In genomic region chr6:99265945-99266656, GRCm38 (mm10) we compare ENCODE assay signal across 8 mouse cellular contexts.
A peak's percentile ranks its signal among the peaks of the same experiment; 100 is the strongest.
DNase-seq lines count a peak whose midpoint lies in the region; ATAC-seq lines count a peak whose summit lies in the region.

No protein-coding gene starts in this region.

- intact Hi-C loops in heart, postnatal 25 days (cut with DNase I): loop anchor here (5.0 kb wide), 1 partner anchor 256 kb away; the partner anchor contains the start of gene Foxp1

- H3K27me3 ChIP-seq in embryonic facial prominence, embryonic 12.5 days: 0 out of 2 replicates have a peak, but pooled peaks cover 3% of the 10 kb centered on the region
- no peaks in the 10 kb centered on the region for H3K27me3 ChIP-seq in hindbrain, embryonic 11.5 days (ENCODE audit: control insufficient read depth, insufficient read depth, low read length)
- peaks cover 8% of the 10 kb centered on the region; the same call in 1 of the 2 replicates for H3K27me3 ChIP-seq in limb, embryonic 12.5 days
- 0 out of 2 replicates have a peak, but pooled peaks cover 4% of the 10 kb centered on the region for H3K27me3 ChIP-seq in midbrain, embryonic 10.5 days (ENCODE audit: low read depth, poor library complexity, severe bottlenecking)
- H3K27me3 ChIP-seq in stomach, embryonic 15.5 days (replicated peaks): no peaks in the 10 kb centered on the region

- H3K4me1 ChIP-seq in embryonic facial prominence, embryonic 12.5 days: peaks cover 82% of the 10 kb centered on the region
- H3K4me1 ChIP-seq in hindbrain, embryonic 11.5 days (replicated peaks; ENCODE audit: control insufficient read depth, insufficient read depth, low read length): peaks cover 15% of the 10 kb centered on the region
- H3K4me1 ChIP-seq in limb, embryonic 12.5 days (replicated peaks): peaks cover 74% of the 10 kb centered on the region
- H3K4me1 ChIP-seq in midbrain, embryonic 10.5 days: peaks cover 73% of the 10 kb centered on the region
- peaks cover 38% of the 10 kb centered on the region for H3K4me1 ChIP-seq in stomach, embryonic 15.5 days

- peak; percentile 31 to 52 for DNase-seq in heart, adult 18-20 months
- DNase-seq in heart, postnatal 25 days (ENCODE audit: low spot score): no peak
- peak; percentile 44 for DNase-seq in hindbrain, embryonic 11.5 days (ENCODE audit: low spot score)
- peak; percentile 44 for DNase-seq in midbrain, embryonic 10.5 days (ENCODE audit: low spot score)
- DNase-seq in ovary, adult 18-20 months (ENCODE audit: low spot score): no peak

- peak overlapping the region; percentile 68 for H3K27ac ChIP-seq in embryonic facial prominence, embryonic 12.5 days
- 0 out of 2 replicates have a peak overlapping the region, but pooled peaks have one; percentile 24 for H3K27ac ChIP-seq in hindbrain, embryonic 11.5 days (ENCODE audit: low read depth, low read length)
- peak overlapping the region; percentile 64 for H3K27ac ChIP-seq in limb, embryonic 12.5 days
- H3K27ac ChIP-seq in midbrain, embryonic 10.5 days (replicated peaks): peak overlapping the region; percentile 66
- H3K27ac ChIP-seq in stomach, embryonic 15.5 days: peak overlapping the region; percentile 85

- no peak for ATAC-seq in embryonic facial prominence, embryonic 12.5 days (ENCODE audit: insufficient number of reproducible peaks, insufficient read depth, low FRiP score, low TSS enrichment)
- ATAC-seq in hindbrain, embryonic 11.5 days (ENCODE audit: low FRiP score): no peak
- no peak for ATAC-seq in limb, embryonic 12.5 days (ENCODE audit: insufficient number of reproducible peaks, insufficient read depth, low FRiP score, low TSS enrichment, low read depth)
- ATAC-seq in stomach, embryonic 15.5 days (ENCODE audit: insufficient read depth, low FRiP score, low read depth): peak; percentile 54; the same call in 1 of the 2 replicates

- peak overlapping the region; percentile 18 for H3K4me2 ChIP-seq in embryonic facial prominence, embryonic 12.5 days (replicated peaks)
- peak overlapping the region; percentile 5; the same call in 1 of the 2 replicates for H3K4me2 ChIP-seq in hindbrain, embryonic 11.5 days (replicated peaks; ENCODE audit: low read depth, low read length)
- peak overlapping the region; percentile 11 for H3K4me2 ChIP-seq in limb, embryonic 12.5 days
- peak overlapping the region; percentile 42 for H3K4me2 ChIP-seq in stomach, embryonic 15.5 days

- no peaks in the 10 kb centered on the region for H3K36me3 ChIP-seq in embryonic facial prominence, embryonic 12.5 days
- no peaks in the 10 kb centered on the region for H3K36me3 ChIP-seq in hindbrain, embryonic 11.5 days (ENCODE audit: control insufficient read depth, insufficient read depth, low read length)
- H3K36me3 ChIP-seq in limb, embryonic 12.5 days: no peaks in the 10 kb centered on the region
- H3K36me3 ChIP-seq in midbrain, embryonic 10.5 days: no peaks in the 10 kb centered on the region
- H3K36me3 ChIP-seq in stomach, embryonic 15.5 days: no peaks in the 10 kb centered on the region

- H3K4me3 ChIP-seq in embryonic facial prominence, embryonic 12.5 days: no peak overlapping the region
- no peak overlapping the region for H3K4me3 ChIP-seq in hindbrain, embryonic 11.5 days (ENCODE audit: low read depth, low read length)
- H3K4me3 ChIP-seq in limb, embryonic 12.5 days (replicated peaks): no peak overlapping the region
- peak overlapping the region; percentile 29 for H3K4me3 ChIP-seq in midbrain, embryonic 10.5 days
- H3K4me3 ChIP-seq in stomach, embryonic 15.5 days (replicated peaks): peak overlapping the region; percentile 18

- 18% methylated on average over 13 of the region's 13 CpGs for WGBS in embryonic facial prominence, embryonic 12.5 days
- WGBS in hindbrain, embryonic 11.5 days: 13% methylated on average over 13 of the region's 13 CpGs
- WGBS in limb, embryonic 12.5 days: 38% methylated on average over 13 of the region's 13 CpGs
- 10% methylated on average over 13 of the region's 13 CpGs for WGBS in midbrain, embryonic 10.5 days
- 28% methylated on average over 13 of the region's 13 CpGs for WGBS in stomach, embryonic 15.5 days

- no peaks in the 10 kb centered on the region for H3K9me3 ChIP-seq in embryonic facial prominence, embryonic 12.5 days
- no peaks in the 10 kb centered on the region for H3K9me3 ChIP-seq in hindbrain, embryonic 11.5 days (ENCODE audit: control insufficient read depth, low read length)
- H3K9me3 ChIP-seq in limb, embryonic 12.5 days: no peaks in the 10 kb centered on the region
- H3K9me3 ChIP-seq in midbrain, embryonic 10.5 days (replicated peaks): no peaks in the 10 kb centered on the region
- no peaks in the 10 kb centered on the region for H3K9me3 ChIP-seq in stomach, embryonic 15.5 days

- no peak overlapping the region for H3K9ac ChIP-seq in embryonic facial prominence, embryonic 12.5 days
- H3K9ac ChIP-seq in hindbrain, embryonic 11.5 days (ENCODE audit: low read depth, low read length): 0 out of 2 replicates have a peak overlapping the region, but pooled peaks have one; percentile 11
- no peak overlapping the region for H3K9ac ChIP-seq in limb, embryonic 12.5 days (replicated peaks)
- H3K9ac ChIP-seq in stomach, embryonic 15.5 days: no peak overlapping the region

Comparison
In these comparisons a context has a peak if more than half of its experiments do, and no peak if none do; other contexts are left out.
1. DNase-seq: peak in heart, adult 18-20 months (2 of 2), hindbrain, embryonic 11.5 days (single experiment) and midbrain, embryonic 10.5 days (single experiment); none in heart, postnatal 25 days (single experiment) and ovary, adult 18-20 months (single experiment).
2. H3K27ac ChIP-seq: peak in every context shown above with its lines; median percentile 85 in stomach, embryonic 15.5 days; 68 in embryonic facial prominence, embryonic 12.5 days; 66 in midbrain, embryonic 10.5 days; 64 in limb, embryonic 12.5 days; 24 in hindbrain, embryonic 11.5 days.
3. H3K4me3 ChIP-seq: peak in midbrain, embryonic 10.5 days (single experiment) and stomach, embryonic 15.5 days (single experiment); none in embryonic facial prominence, embryonic 12.5 days (single experiment), hindbrain, embryonic 11.5 days (single experiment) and limb, embryonic 12.5 days (single experiment).
4. Peak in every context shown above with its lines, with median percentiles within 50 percentile points of each other: H3K4me2 ChIP-seq.